Mouse (Mus musculus) erythroblast, embryonic 14.5 days (primary cell): ENCODE results near the gene Teddm3.
"Not testable (repeated sequence)": the region's sequence is repeated elsewhere in the genome, so short reads cannot be mapped to it uniquely, and the experiment has no call there.

ENCODE experiments used
- GATA1 ChIP-seq: IDR thresholded peaks from 2 replicates; pipeline ENCODE4 v1.6.1; 2012; ENCODE audit warnings: low read length, inconsistent platforms, mixed read lengths
- TAL1 ChIP-seq: IDR thresholded peaks from 3 replicates; pipeline ENCODE4 v1.6.1; 2012; ENCODE audit warnings: low read length, inconsistent platforms, mixed read lengths

GRCm38 (mm10) chr16:21148451-21148850, 5.3 kb downstream of the Teddm3 start:
- not testable (repeated sequence) for TF ChIP-seq GATA1, TAL1
